Mouse (Mus musculus) heart, embryonic 11.5 days (tissue): Measurements from ENCODE around the gene Mapkapk3. TPM values are rescaled to one million over a fixed set of nuclear protein-coding genes. Genes with fewer than 3 reads are reported as not detected.

Experiments used
- ATAC-seq: fragments of 200-750 bp; cut with Nextera tagmentation; replicated peaks from 2 replicates; pipeline ENCODE4 v1.8.0; 2017; ENCODE audit warnings: moderate library complexity; ENCODE audit not compliant: insufficient number of reproducible peaks, low FRiP score, low TSS enrichment
- H3K27ac ChIP-seq: fragments of 300-500 bp; sonication (generic); 2 replicates; pipeline ENCODE4 v1.5.1; 2014; ENCODE audit warnings: mild to moderate bottlenecking, low read depth, low read length
- H3K27me3 ChIP-seq: fragments of 300-500 bp; sonication (generic); 2 replicates; pipeline ENCODE4 v1.6.1; 2014; ENCODE audit warnings: mild to moderate bottlenecking, low read length, mixed read lengths; ENCODE audit not compliant: control insufficient read depth, insufficient read depth
- H3K36me3 ChIP-seq: fragments of 300-500 bp; sonication (generic); 2 replicates; pipeline ENCODE4 v1.6.1; 2014; ENCODE audit warnings: mild to moderate bottlenecking, low read length, moderate library complexity, mixed read lengths; ENCODE audit not compliant: control insufficient read depth, insufficient read depth
- H3K4me1 ChIP-seq: fragments of 300-500 bp; sonication (generic); 2 replicates; pipeline ENCODE4 v1.6.1; 2014; ENCODE audit warnings: low read length; ENCODE audit not compliant: control insufficient read depth, insufficient read depth
- H3K4me2 ChIP-seq: fragments of 300-500 bp; sonication (generic); 2 replicates; pipeline ENCODE4 v1.6.1; 2014; ENCODE audit warnings: mild to moderate bottlenecking, moderate library complexity
- H3K4me3 ChIP-seq: fragments of 300-500 bp; sonication (generic); 2 replicates; pipeline ENCODE4 v1.5.1; 2014; ENCODE audit warnings: low read depth, low read length
- H3K9ac ChIP-seq: fragments of 300-500 bp; sonication (generic); 2 replicates; pipeline ENCODE4 v1.6.1; 2014; ENCODE audit warnings: mild to moderate bottlenecking, low read depth, low read length, moderate library complexity
- H3K9me3 ChIP-seq: fragments of 300-500 bp; sonication (generic); replicated peaks from 2 replicates; pipeline ENCODE4 v1.6.1; 2016; ENCODE audit warnings: low read length; ENCODE audit not compliant: control insufficient read depth
- WGBS: fragments of 180-500 bp; shearing (Covaris S2); extraction: QIAGEN DNeasy Blood & Tissue Kit; methylation state at CpG from one replicate; pipeline ENCODE4 v1.1.7; 2014; ENCODE audit not compliant: insufficient replicate concordance; 5-methylcytosine and 5-hydroxymethylcytosine counted together
- polyA plus RNA-seq: library from polyadenylated mRNA; unstranded; fragments of >200 nt; fragmentation: Nextera tagmentation; extraction: Ambion mirVana; gene quantifications from 2 replicates; pipeline ENCODE4 v1.2.1, GENCODE M21; 2014

The Mapkapk3 gene
- polyA plus RNA-seq = 5.8 and 9.0 TPM in 2 replicates

GRCm38 (mm10) chr9:107289211-107290076 lies at the start of gene Mapkapk3:
Mapkapk3 (minus strand) TSS chr9:107289877.
- 2% methylated on average over 49 of the region's 49 CpGs for WGBS
- no peaks in the 10 kb centered on the region for H3K36me3 ChIP-seq
- H3K27me3 ChIP-seq = peaks cover 2% of the 10 kb centered on the region; the same call in 1 of the 2 replicates
- no peaks in the 10 kb centered on the region for H3K9me3 ChIP-seq
- peak within 1 kb of the TSS; percentile 50; the same call in 1 of the 2 replicates for H3K27ac ChIP-seq
- H3K9ac ChIP-seq = peak within 1 kb of the TSS; percentile 39
- peaks cover 15% of the 10 kb centered on the region; the same call in 1 of the 2 replicates for H3K4me1 ChIP-seq
- ATAC-seq = peak; percentile 81
- H3K4me2 ChIP-seq = peak within 1 kb of the TSS; percentile 82
- peak within 1 kb of the TSS; percentile 59 for H3K4me3 ChIP-seq

GRCm38 (mm10) chr9:107338172-107338883 lies 48.7 kb upstream of the Mapkapk3 start, which contains the start of gene Hemk1:
Hemk1 (minus strand) TSS chr9:107338350.
- WGBS = 5% methylated on average over 30 of the region's 30 CpGs
- peak; percentile 68 for ATAC-seq
- peak within 1 kb of the TSS; percentile 68 for H3K9ac ChIP-seq
- H3K4me3 ChIP-seq = peak within 1 kb of the TSS; percentile 61
- H3K4me1 ChIP-seq = no peaks in the 10 kb centered on the region; the same call in 1 of the 2 replicates
- peak within 1 kb of the TSS; percentile 2; the same call in 1 of the 2 replicates for H3K27ac ChIP-seq
- H3K27me3 ChIP-seq = peaks cover 14% of the 10 kb centered on the region
- H3K36me3 ChIP-seq = no peaks in the 10 kb centered on the region
- peak within 1 kb of the TSS; percentile 85 for H3K4me2 ChIP-seq
- H3K9me3 ChIP-seq = no peaks in the 10 kb centered on the region

- 75% methylated on average over 6 of the region's 6 CpGs for WGBS
- Histone ChIP-seq H3K9ac (no peak overlapping the region), H3K36me3 (peaks cover 5% of the 10 kb centered on the region; the same call in 1 of the 2 replicates)
These were observed 46.7 kb upstream of the Mapkapk3 start for GRCm38 (mm10) chr9:107336386-107336785.

GRCm38 (mm10) chr9:107335909-107336308 lies 46.2 kb upstream of the Mapkapk3 start:
- no peak overlapping the region for H3K4me2 ChIP-seq
- no peak for ATAC-seq
- H3K27ac ChIP-seq = no peak overlapping the region
- peaks cover 5% of the 10 kb centered on the region; the same call in 1 of the 2 replicates for H3K36me3 ChIP-seq
- 10% methylated on average over 5 of the region's 5 CpGs for WGBS
- H3K4me3 ChIP-seq = no peak overlapping the region
- H3K9me3 ChIP-seq = no peaks in the 10 kb centered on the region
- H3K27me3 ChIP-seq = peaks cover under 1% of the 10 kb centered on the region; the same call in 1 of the 2 replicates
- H3K4me1 ChIP-seq = no peaks in the 10 kb centered on the region; the same call in 1 of the 2 replicates
- H3K9ac ChIP-seq = no peak overlapping the region

More at GRCm38 (mm10) chr9:107336386-107336785, 46.7 kb upstream of the Mapkapk3 start:
- Histone ChIP-seq H3K4me2 (no peak overlapping the region), H3K27ac (no peak overlapping the region), H3K27me3 (peaks cover 5% of the 10 kb centered on the region), H3K4me3 (no peak overlapping the region), H3K4me1 (no peaks in the 10 kb centered on the region; the same call in 1 of the 2 replicates), H3K9me3 (no peaks in the 10 kb centered on the region)
- ATAC-seq = no peak

- WGBS = 84% methylated on average over 5 of the region's 5 CpGs
- no peaks in the 10 kb centered on the region; the same call in 1 of the 2 replicates for H3K4me1 ChIP-seq
- H3K36me3 ChIP-seq = peaks cover 5% of the 10 kb centered on the region; the same call in 1 of the 2 replicates
- H3K4me2 ChIP-seq = no peak overlapping the region
- no peak overlapping the region for H3K9ac ChIP-seq
- H3K27ac ChIP-seq = no peak overlapping the region
- no peaks in the 10 kb centered on the region for H3K27me3 ChIP-seq
- H3K4me3 ChIP-seq = no peak overlapping the region
- H3K9me3 ChIP-seq = no peaks in the 10 kb centered on the region
- ATAC-seq = no peak
These were observed 45.4 kb upstream of the Mapkapk3 start for GRCm38 (mm10) chr9:107335046-107335445.

GRCm38 (mm10) chr9:107334356-107334755 lies 44.7 kb upstream of the Mapkapk3 start:
- Histone ChIP-seq H3K9ac (no peak overlapping the region), H3K36me3 (peaks cover 5% of the 10 kb centered on the region; the same call in 1 of the 2 replicates), H3K4me3 (no peak overlapping the region), H3K4me1 (no peaks in the 10 kb centered on the region; the same call in 1 of the 2 replicates), H3K27me3 (no peaks in the 10 kb centered on the region), H3K9me3 (no peaks in the 10 kb centered on the region), H3K27ac (no peak overlapping the region), H3K4me2 (no peak overlapping the region)
- 84% methylated on average over 6 of the region's 6 CpGs for WGBS
- ATAC-seq = no peak

GRCm38 (mm10) chr9:107333686-107334085 lies 44.0 kb upstream of the Mapkapk3 start:
- H3K9ac ChIP-seq = no peak overlapping the region
- H3K4me3 ChIP-seq = no peak overlapping the region
- H3K9me3 ChIP-seq = no peaks in the 10 kb centered on the region
- WGBS = 54% methylated on average over 2 of the region's 2 CpGs
- no peaks in the 10 kb centered on the region; the same call in 1 of the 2 replicates for H3K4me1 ChIP-seq
- peaks cover 5% of the 10 kb centered on the region; the same call in 1 of the 2 replicates for H3K36me3 ChIP-seq
- H3K4me2 ChIP-seq = no peak overlapping the region
- no peak overlapping the region for H3K27ac ChIP-seq
- ATAC-seq = no peak
- no peaks in the 10 kb centered on the region for H3K27me3 ChIP-seq

GRCm38 (mm10) chr9:107330791-107331190 lies 41.1 kb upstream of the Mapkapk3 start:
- H3K36me3 ChIP-seq = peaks cover 9% of the 10 kb centered on the region
- no peaks in the 10 kb centered on the region for H3K27me3 ChIP-seq
- no peak overlapping the region for H3K27ac ChIP-seq
- H3K4me3 ChIP-seq = no peak overlapping the region
- ATAC-seq = no peak
- no peak overlapping the region for H3K9ac ChIP-seq
- no peaks in the 10 kb centered on the region for H3K9me3 ChIP-seq
- H3K4me1 ChIP-seq = no peaks in the 10 kb centered on the region; the same call in 1 of the 2 replicates
- 72% methylated on average over 6 of the region's 6 CpGs for WGBS
- H3K4me2 ChIP-seq = no peak overlapping the region
